Mouse (Mus musculus) olfactory bulb, adult 2 months (tissue): ENCODE measurements around the gene Gm45618. TPM values are rescaled to one million over a fixed set of nuclear protein-coding genes. Genes with fewer than 3 reads are reported as not detected.

Experiments used
- H3K27ac ChIP-seq: fragments of 200-500 bp; 2 replicates; pipeline ENCODE4 v1.5.1; 2012; ENCODE audit warnings: low read depth, low read length; ENCODE audit not compliant: insufficient read depth
- H3K4me1 ChIP-seq: fragments of 200-500 bp; 2 replicates; pipeline ENCODE4 v1.6.1; 2012; ENCODE audit warnings: low read length; ENCODE audit not compliant: control insufficient read depth, insufficient read depth
- H3K4me3 ChIP-seq: fragments of 200-500 bp; 2 replicates; pipeline ENCODE4 v1.5.1; 2012; ENCODE audit warnings: mild to moderate bottlenecking, low read depth, low read length, moderate library complexity; ENCODE audit not compliant: insufficient read depth
- CTCF ChIP-seq: fragments of 200-500 bp; IDR thresholded peaks from 2 replicates; pipeline ENCODE4 v1.5.1; 2012; ENCODE audit warnings: low read depth, mild to moderate bottlenecking, low read length, moderate library complexity; ENCODE audit not compliant: insufficient read depth
- POLR2A ChIP-seq: fragments of 200-500 bp; IDR thresholded peaks from 2 replicates; pipeline ENCODE4 v1.6.1; 2012; ENCODE audit warnings: mild to moderate bottlenecking, low read depth, low read length, moderate library complexity; ENCODE audit not compliant: insufficient read depth
- WGBS: fragments of 180-500 bp; shearing (Covaris S2); methylation state at CpG from one replicate; pipeline ENCODE4 v1.1.7; 2018; 5-methylcytosine and 5-hydroxymethylcytosine counted together
- polyA plus RNA-seq: library from polyadenylated mRNA; stranded (reverse); fragments of >200 nt; gene quantifications from 2 replicates; pipeline ENCODE4 v1.2.4, GENCODE M21; 2012; ENCODE audit warnings: low replicate concordance; ENCODE audit not compliant: missing spikeins, insufficient read depth, insufficient read length

The Gm45618 gene
- polyA plus RNA-seq, 1 experiment, result not detected

- Histone ChIP-seq H3K27ac (no peak overlapping the region), H3K4me3 (no peak overlapping the region), H3K4me1 (peaks cover 52% of the 10 kb centered on the region)
- TF ChIP-seq POLR2A (no peak), CTCF (no peak)
- WGBS, result 41% methylated on average over 3 of the region's 3 CpGs
Measured at GRCm38 (mm10) chr7:142084820-142085219, 35.7 kb downstream of the Gm45618 start.

- Histone ChIP-seq H3K27ac (no peak overlapping the region), H3K4me3 (no peak overlapping the region), H3K4me1 (peaks cover 50% of the 10 kb centered on the region)
- TF ChIP-seq CTCF, result no peak
- no peak for TF ChIP-seq POLR2A
- 39% methylated on average over 5 of the region's 5 CpGs for WGBS
Measured at GRCm38 (mm10) chr7:142084395-142084794, 36.1 kb downstream of the Gm45618 start.

GRCm38 (mm10) chr7:142083588-142084317 is 36.8 kb downstream of the Gm45618 start:
- TF ChIP-seq POLR2A (no peak), CTCF (no peak)
- peaks cover 46% of the 10 kb centered on the region for H3K4me1 ChIP-seq
- no peak overlapping the region for H3K27ac ChIP-seq
- no peak overlapping the region for H3K4me3 ChIP-seq
- WGBS, result 59% methylated on average over 12 of the region's 12 CpGs

GRCm38 (mm10) chr7:142082607-142083006 is 37.9 kb downstream of the Gm45618 start:
- Histone ChIP-seq H3K4me3 (no peak overlapping the region), H3K4me1 (peaks cover 39% of the 10 kb centered on the region), H3K27ac (no peak overlapping the region)
- TF ChIP-seq CTCF (no peak), POLR2A (no peak)
- 78% methylated on average over 16 of the region's 16 CpGs for WGBS

- WGBS, result 60% methylated on average over 38 of the region's 38 CpGs
- H3K4me1 ChIP-seq, result peaks cover 39% of the 10 kb centered on the region
Measured at GRCm38 (mm10) chr7:142082179-142082578, 38.4 kb downstream of the Gm45618 start.

GRCm38 (mm10) chr7:142081736-142082135 is 38.8 kb downstream of the Gm45618 start:
- H3K4me3 ChIP-seq, result no peak overlapping the region
- 65% methylated on average over 17 of the region's 17 CpGs for WGBS
- no peak overlapping the region for H3K27ac ChIP-seq
- H3K4me1 ChIP-seq, result peaks cover 42% of the 10 kb centered on the region
- TF ChIP-seq POLR2A, result no peak
- TF ChIP-seq CTCF, result no peak

More at GRCm38 (mm10) chr7:142082179-142082578, 38.4 kb downstream of the Gm45618 start:
- TF ChIP-seq POLR2A (no peak), CTCF (no peak)
- Histone ChIP-seq H3K27ac (no peak overlapping the region), H3K4me3 (no peak overlapping the region)

- Histone ChIP-seq H3K4me3 (no peak overlapping the region), H3K4me1 (peaks cover 42% of the 10 kb centered on the region), H3K27ac (no peak overlapping the region)
- 57% methylated on average over 2 of the region's 2 CpGs for WGBS
- no peak for TF ChIP-seq POLR2A
Measured at GRCm38 (mm10) chr7:142080876-142081275, 39.7 kb downstream of the Gm45618 start.

GRCm38 (mm10) chr7:142079365-142079764 is 41.2 kb downstream of the Gm45618 start:
- TF ChIP-seq POLR2A (no peak), CTCF (no peak)
- H3K4me1 ChIP-seq, result peaks cover 35% of the 10 kb centered on the region
- 67% methylated on average over 5 of the region's 5 CpGs for WGBS
- H3K27ac ChIP-seq, result no peak overlapping the region
- H3K4me3 ChIP-seq, result no peak overlapping the region

- Histone ChIP-seq H3K27ac (no peak overlapping the region), H3K4me1 (peaks cover 15% of the 10 kb centered on the region), H3K4me3 (no peak overlapping the region)
- TF ChIP-seq POLR2A (no peak), CTCF (no peak)
- 29% methylated on average over 3 of the region's 3 CpGs for WGBS
Measured at GRCm38 (mm10) chr7:142077138-142077537, 43.4 kb downstream of the Gm45618 start.
